Mouse (Mus musculus) hindbrain, embryonic 11.5 days (tissue): ENCODE measurements around the gene Bcl2. TPM values are rescaled to one million over a fixed set of nuclear protein-coding genes. Genes with fewer than 3 reads are reported as not detected.
A peak's percentile ranks its signal among the peaks of the same experiment; 100 is the strongest.

Experiments used
- ATAC-seq: fragments of 200-750 bp; cut with Nextera tagmentation; 2 replicates; pipeline ENCODE4 v1.8.0; 2017; ENCODE audit warnings: mild to moderate bottlenecking, moderate TSS enrichment, moderate library complexity; ENCODE audit not compliant: low FRiP score
- DNase-seq: peaks from one replicate; pipeline ENCODE4 v3.0.0-alpha.2; 2015; ENCODE audit warnings: low spot score
- H3K27ac ChIP-seq: fragments of 300-500 bp; sonication (generic); 2 replicates; pipeline ENCODE4 v1.5.1; 2014; ENCODE audit warnings: mild to moderate bottlenecking, low read depth, low read length
- H3K27me3 ChIP-seq: fragments of 300-500 bp; sonication (generic); 2 replicates; pipeline ENCODE4 v1.6.1; 2014; ENCODE audit warnings: mild to moderate bottlenecking, low read length, moderate library complexity, mixed read lengths; ENCODE audit not compliant: control insufficient read depth, insufficient read depth
- H3K36me3 ChIP-seq: fragments of 300-500 bp; sonication (generic); 2 replicates; pipeline ENCODE4 v1.6.1; 2014; ENCODE audit warnings: mild to moderate bottlenecking, low read length, moderate library complexity, mixed read lengths; ENCODE audit not compliant: control insufficient read depth, insufficient read depth
- H3K4me1 ChIP-seq: fragments of 300-500 bp; sonication (generic); replicated peaks from 2 replicates; pipeline ENCODE4 v1.6.1; 2014; ENCODE audit warnings: low read length, mixed read lengths; ENCODE audit not compliant: control insufficient read depth, insufficient read depth
- H3K4me2 ChIP-seq: fragments of 300-500 bp; sonication (generic); replicated peaks from 2 replicates; pipeline ENCODE4 v1.6.1; 2014; ENCODE audit warnings: mild to moderate bottlenecking, low read depth, low read length
- H3K4me3 ChIP-seq: fragments of 300-500 bp; sonication (generic); 2 replicates; pipeline ENCODE4 v1.5.1; 2014; ENCODE audit warnings: low read depth, low read length
- H3K9ac ChIP-seq: fragments of 300-500 bp; sonication (generic); 2 replicates; pipeline ENCODE4 v1.6.1; 2014; ENCODE audit warnings: low read depth, low read length
- H3K9me3 ChIP-seq: fragments of 300-500 bp; sonication (generic); 2 replicates; pipeline ENCODE4 v1.6.1; 2016; ENCODE audit warnings: low read length; ENCODE audit not compliant: control insufficient read depth
- WGBS: fragments of 180-500 bp; shearing (Covaris S2); extraction: QIAGEN DNeasy Blood & Tissue Kit; methylation state at CpG from one replicate; pipeline ENCODE4 v1.1.7; 2014; 5-methylcytosine and 5-hydroxymethylcytosine counted together
- polyA plus RNA-seq: library from polyadenylated mRNA; unstranded; fragments of >200 nt; fragmentation: Nextera tagmentation; extraction: Ambion mirVana; gene quantifications from 2 replicates; pipeline ENCODE4 v1.2.1, GENCODE M21; 2014

The Bcl2 gene
- polyA plus RNA-seq, 1 experiment from 2014 or later, result 6.9 TPM

- 99% methylated on average over 4 of the region's 4 CpGs for WGBS
- DNase-seq (no peak), ATAC-seq (no peak)
- Histone ChIP-seq H3K9me3 (no peaks in the 10 kb centered on the region), H3K4me3 (no peak overlapping the region), H3K27me3 (no peaks in the 10 kb centered on the region), H3K4me1 (no peaks in the 10 kb centered on the region), H3K27ac (no peak overlapping the region), H3K36me3 (no peaks in the 10 kb centered on the region), H3K9ac (no peak overlapping the region), H3K4me2 (no peak overlapping the region)
Observed at GRCm38 (mm10) chr1:106644566-106644965, 69.5 kb downstream of the Bcl2 start.

DNA sequence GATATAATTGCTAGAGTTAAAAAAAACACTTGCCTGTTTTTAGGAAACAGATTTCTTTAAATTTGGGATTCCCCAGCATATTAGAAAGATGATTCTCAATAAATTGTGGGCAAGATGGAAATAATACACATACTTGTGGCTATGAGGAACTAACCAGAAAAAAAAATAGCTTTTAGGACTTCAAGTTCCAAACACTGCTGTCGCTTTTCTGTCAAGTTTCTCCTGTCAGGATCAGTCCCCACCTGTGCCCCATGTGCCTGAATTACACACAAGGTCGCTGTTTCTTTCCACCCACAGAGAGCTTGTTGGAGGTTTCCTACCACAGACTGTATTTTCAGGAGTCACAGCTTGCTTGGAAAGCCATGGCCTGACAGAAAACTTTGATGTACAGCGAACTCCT, 70.5 kb downstream of the Bcl2 start:
- Histone ChIP-seq H3K27ac (no peak overlapping the region), H3K4me1 (no peaks in the 10 kb centered on the region), H3K9ac (no peak overlapping the region), H3K36me3 (no peaks in the 10 kb centered on the region), H3K4me3 (no peak overlapping the region), H3K27me3 (no peaks in the 10 kb centered on the region), H3K9me3 (no peaks in the 10 kb centered on the region), H3K4me2 (no peak overlapping the region)
- WGBS, result 75% methylated on average over 3 of the region's 3 CpGs
- ATAC-seq (no peak), DNase-seq (no peak)

GRCm38 (mm10) chr1:106640577-106640976, 73.5 kb downstream of the Bcl2 start:
- Histone ChIP-seq H3K27me3 (no peaks in the 10 kb centered on the region), H3K4me1 (no peaks in the 10 kb centered on the region), H3K9me3 (no peaks in the 10 kb centered on the region), H3K4me3 (no peak overlapping the region), H3K36me3 (no peaks in the 10 kb centered on the region), H3K9ac (no peak overlapping the region), H3K4me2 (no peak overlapping the region), H3K27ac (no peak overlapping the region)
- no peak for ATAC-seq
- DNase-seq, result no peak
- 97% methylated on average over 1 of the region's 1 CpGs for WGBS

GRCm38 (mm10) chr1:106637705-106638104, 76.4 kb downstream of the Bcl2 start:
- no peaks in the 10 kb centered on the region for H3K4me1 ChIP-seq
- no peak overlapping the region for H3K9ac ChIP-seq
- no peaks in the 10 kb centered on the region for H3K36me3 ChIP-seq
- no peak overlapping the region for H3K27ac ChIP-seq
- no peak overlapping the region for H3K4me3 ChIP-seq
- no peak overlapping the region for H3K4me2 ChIP-seq
- H3K27me3 ChIP-seq, result no peaks in the 10 kb centered on the region
- H3K9me3 ChIP-seq, result no peaks in the 10 kb centered on the region
- ATAC-seq (no peak), DNase-seq (no peak)
- WGBS, result 93% methylated on average over 11 of the region's 11 CpGs

DNA sequence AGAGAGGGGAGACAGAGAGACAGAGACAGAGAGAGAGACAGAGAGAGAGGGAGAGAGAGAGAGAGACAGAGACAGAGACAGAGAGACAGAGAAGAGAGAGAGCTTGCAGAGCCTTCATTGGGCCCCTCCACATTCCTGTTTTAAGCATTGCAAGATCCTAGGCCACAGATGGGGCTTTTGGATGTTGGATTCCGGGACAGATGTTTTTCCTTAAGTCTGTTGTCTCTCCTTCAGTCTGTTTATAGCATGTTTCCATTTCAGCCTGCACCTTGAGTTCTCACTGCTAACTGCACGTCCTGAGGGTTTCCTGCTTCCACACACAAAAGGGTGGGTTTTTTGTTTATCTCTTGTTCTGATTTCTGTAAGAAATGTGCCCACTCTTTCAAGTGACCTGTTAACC, 77.4 kb downstream of the Bcl2 start:
- Histone ChIP-seq H3K9ac (no peak overlapping the region), H3K27me3 (no peaks in the 10 kb centered on the region), H3K4me3 (no peak overlapping the region), H3K4me2 (no peak overlapping the region), H3K9me3 (no peaks in the 10 kb centered on the region), H3K36me3 (no peaks in the 10 kb centered on the region), H3K27ac (no peak overlapping the region), H3K4me1 (no peaks in the 10 kb centered on the region)
- 41% methylated on average over 2 of the region's 2 CpGs for WGBS
- DNase-seq (no peak), ATAC-seq (no peak)

GRCm38 (mm10) chr1:106633207-106633606, 80.9 kb downstream of the Bcl2 start:
- H3K4me1 ChIP-seq, result peaks cover 2% of the 10 kb centered on the region; the same call in 1 of the 2 replicates
- H3K4me2 ChIP-seq, result no peak overlapping the region
- no peak overlapping the region for H3K9ac ChIP-seq
- no peaks in the 10 kb centered on the region for H3K27me3 ChIP-seq
- ATAC-seq (no peak), DNase-seq (no peak)
- no peak overlapping the region for H3K27ac ChIP-seq
- no peak overlapping the region for H3K4me3 ChIP-seq
- WGBS, result 72% methylated on average over 3 of the region's 3 CpGs
- H3K36me3 ChIP-seq, result no peaks in the 10 kb centered on the region
- no peaks in the 10 kb centered on the region for H3K9me3 ChIP-seq

GRCm38 (mm10) chr1:106631869-106632463, 82.1 kb downstream of the Bcl2 start:
- Histone ChIP-seq H3K4me3 (no peak overlapping the region), H3K9ac (no peak overlapping the region), H3K27ac (no peak overlapping the region), H3K4me2 (no peak overlapping the region), H3K36me3 (no peaks in the 10 kb centered on the region), H3K27me3 (no peaks in the 10 kb centered on the region), H3K9me3 (no peaks in the 10 kb centered on the region), H3K4me1 (peaks cover 2% of the 10 kb centered on the region; the same call in 1 of the 2 replicates)
- 97% methylated on average over 3 of the region's 3 CpGs for WGBS
- no peak for ATAC-seq
- DNase-seq, result no peak

DNA sequence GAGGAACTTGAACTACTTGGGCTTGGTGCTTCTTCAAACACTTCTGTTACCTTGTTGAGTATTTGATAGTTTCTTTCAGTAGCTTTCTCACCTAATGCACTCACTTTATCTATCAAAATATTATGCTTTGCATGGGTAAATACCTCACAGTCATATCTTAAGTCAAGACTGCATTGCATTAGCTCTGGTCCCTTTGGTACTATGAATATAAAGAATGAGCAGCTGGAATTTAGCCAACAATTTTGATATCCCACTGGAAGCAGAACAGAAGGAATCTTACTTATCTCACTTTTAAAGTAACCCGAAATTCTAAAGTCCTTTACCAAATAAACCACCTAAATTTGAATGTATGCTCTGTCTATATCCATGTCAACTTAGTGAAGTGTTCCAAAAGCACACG, 83.1 kb downstream of the Bcl2 start:
- Histone ChIP-seq H3K36me3 (no peaks in the 10 kb centered on the region), H3K9me3 (no peaks in the 10 kb centered on the region), H3K27me3 (no peaks in the 10 kb centered on the region), H3K9ac (no peak overlapping the region), H3K4me3 (no peak overlapping the region), H3K4me1 (peaks cover 2% of the 10 kb centered on the region; the same call in 1 of the 2 replicates), H3K4me2 (no peak overlapping the region), H3K27ac (no peak overlapping the region)
- ATAC-seq (no peak), DNase-seq (no peak)
- WGBS, result 82% methylated on average over 2 of the region's 2 CpGs

GRCm38 (mm10) chr1:106629931-106630682, 84.0 kb downstream of the Bcl2 start:
- Histone ChIP-seq H3K27me3 (no peaks in the 10 kb centered on the region), H3K9me3 (no peaks in the 10 kb centered on the region), H3K4me1 (peaks cover 2% of the 10 kb centered on the region; the same call in 1 of the 2 replicates), H3K4me3 (no peak overlapping the region), H3K36me3 (no peaks in the 10 kb centered on the region), H3K9ac (no peak overlapping the region), H3K4me2 (no peak overlapping the region), H3K27ac (no peak overlapping the region)
- ATAC-seq, result peak; percentile 61; the same call in 1 of the 2 replicates
- WGBS, result 20% methylated on average over 4 of the region's 4 CpGs
- peak; percentile 37 for DNase-seq
